Mouse (Mus musculus): Measurements from ENCODE around the gene Gng2. TPM values are rescaled to one million over a fixed set of nuclear protein-coding genes. Genes with fewer than 3 reads are reported as not detected.
"Not testable (repeated sequence)": the region's sequence is repeated elsewhere in the genome, so short reads cannot be mapped to it uniquely, and the experiment has no call there.

Gng2 gene
- polyA plus RNA-seq, 1 experiment from 2014 or later = 480 TPM

DNA sequence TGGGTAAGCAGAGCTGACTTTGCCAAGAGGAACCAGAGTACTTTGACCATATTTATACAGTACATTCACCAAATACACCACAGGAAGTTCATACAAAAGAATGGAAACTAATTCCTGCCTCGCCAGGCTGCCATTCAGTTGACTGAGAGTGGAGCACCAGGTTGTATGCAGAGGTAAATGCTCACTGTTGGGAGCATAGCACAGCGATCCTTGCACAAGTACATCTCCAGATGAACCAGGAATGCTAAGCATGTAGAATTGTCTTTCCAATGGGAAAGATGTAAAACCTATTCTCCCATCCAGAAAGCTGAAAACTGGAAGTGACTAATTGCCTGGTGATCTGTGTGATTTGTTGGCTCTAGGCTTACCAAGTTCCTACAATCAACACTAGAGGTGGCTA is 61.1 kb downstream of the Gng2 start:
- Histone ChIP-seq H3K36me3 (ENCODE audit: control insufficient read depth, insufficient read depth, low read length) (no peaks in the 10 kb centered on the region; the same call in 1 of the 2 replicates), H3K27me3 (ENCODE audit: control insufficient read depth, insufficient read depth, low read depth, low read length) (no peaks in the 10 kb centered on the region), H3K9ac (ENCODE audit: low read depth, low read length) (no peak overlapping the region), H3K9me3 (replicated peaks; ENCODE audit: control insufficient read depth, low read length, poor library complexity, severe bottlenecking) (no peaks in the 10 kb centered on the region), H3K27ac (ENCODE audit: low read length) (no peak overlapping the region), H3K4me2 (ENCODE audit: low read length) (no peak overlapping the region), H3K4me3 (ENCODE audit: low read depth, low read length) (no peak overlapping the region), H3K4me1 (ENCODE audit: control insufficient read depth, insufficient read depth, low read length) (peaks cover 15% of the 10 kb centered on the region)
- no peak for ATAC-seq
- 87% methylated on average over 2 of the region's 2 CpGs for WGBS

DNA sequence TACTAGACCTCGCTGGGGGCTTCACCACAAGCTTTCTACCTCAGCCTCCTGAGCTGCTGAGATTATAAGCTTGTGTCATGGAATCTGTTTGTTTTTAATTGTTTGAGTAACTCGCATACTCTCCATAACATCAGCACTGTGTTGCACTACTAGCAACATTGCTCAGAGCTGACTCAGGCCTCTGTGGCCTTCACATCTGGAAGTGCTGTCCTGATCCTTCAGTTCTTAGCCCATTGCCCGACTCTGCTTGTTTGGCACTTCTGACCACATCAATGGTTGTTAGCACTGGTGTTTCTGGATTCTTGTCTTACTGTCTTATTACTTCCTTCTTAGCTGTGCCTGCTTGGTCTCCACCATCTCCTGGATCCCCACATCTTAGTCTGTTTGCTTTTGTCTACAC is 64.5 kb downstream of the Gng2 start:
- Histone ChIP-seq H3K27ac (ENCODE audit: low read length) (no peak overlapping the region), H3K27me3 (ENCODE audit: control insufficient read depth, insufficient read depth, low read depth, low read length) (no peaks in the 10 kb centered on the region), H3K4me2 (ENCODE audit: low read length) (no peak overlapping the region), H3K4me3 (ENCODE audit: low read depth, low read length) (no peak overlapping the region), H3K9ac (ENCODE audit: low read depth, low read length) (no peak overlapping the region), H3K9me3 (replicated peaks; ENCODE audit: control insufficient read depth, low read length, poor library complexity, severe bottlenecking) (no peaks in the 10 kb centered on the region), H3K36me3 (ENCODE audit: control insufficient read depth, insufficient read depth, low read length) (no peaks in the 10 kb centered on the region; the same call in 1 of the 2 replicates), H3K4me1 (ENCODE audit: control insufficient read depth, insufficient read depth, low read length) (peaks cover 7% of the 10 kb centered on the region; the same call in 1 of the 2 replicates)
- no peak for ATAC-seq
- WGBS = 84% methylated on average over 3 of the region's 3 CpGs

- H3K9me3 ChIP-seq (replicated peaks; ENCODE audit: control insufficient read depth, low read length, poor library complexity, severe bottlenecking) = no peaks in the 10 kb centered on the region
- WGBS = 46% methylated on average over 5 of the region's 5 CpGs
- H3K36me3 ChIP-seq (ENCODE audit: control insufficient read depth, insufficient read depth, low read length) = 0 out of 2 replicates have a peak, but pooled peaks cover 3% of the 10 kb centered on the region
- H3K4me3 ChIP-seq (ENCODE audit: low read depth, low read length) = no peak overlapping the region
- peaks cover 22% of the 10 kb centered on the region for H3K4me1 ChIP-seq (ENCODE audit: control insufficient read depth, insufficient read depth, low read length)
- H3K9ac ChIP-seq (ENCODE audit: low read depth, low read length) = 0 out of 2 replicates have a peak overlapping the region, but pooled peaks have one; percentile 41
- H3K4me2 ChIP-seq (ENCODE audit: low read length) = no peak overlapping the region
- ATAC-seq = peak; percentile 72
- H3K27me3 ChIP-seq (ENCODE audit: control insufficient read depth, insufficient read depth, low read depth, low read length) = no peaks in the 10 kb centered on the region
- H3K27ac ChIP-seq (ENCODE audit: low read length) = peak overlapping the region; percentile 48
Measured at GRCm38 (mm10) chr14:19905615-19906014, 71.8 kb downstream of the Gng2 start.

GRCm38 (mm10) chr14:19904821-19905220 is 72.6 kb downstream of the Gng2 start:
- Histone ChIP-seq H3K36me3 (ENCODE audit: control insufficient read depth, insufficient read depth, low read length) (0 out of 2 replicates have a peak, but pooled peaks cover 3% of the 10 kb centered on the region), H3K4me3 (ENCODE audit: low read depth, low read length) (no peak overlapping the region), H3K9ac (ENCODE audit: low read depth, low read length) (no peak overlapping the region), H3K27me3 (ENCODE audit: control insufficient read depth, insufficient read depth, low read depth, low read length) (no peaks in the 10 kb centered on the region), H3K27ac (ENCODE audit: low read length) (peak overlapping the region; percentile 48), H3K4me1 (ENCODE audit: control insufficient read depth, insufficient read depth, low read length) (peaks cover 22% of the 10 kb centered on the region), H3K4me2 (ENCODE audit: low read length) (no peak overlapping the region), H3K9me3 (replicated peaks; ENCODE audit: control insufficient read depth, low read length, poor library complexity, severe bottlenecking) (no peaks in the 10 kb centered on the region)
- 26% methylated on average over 3 of the region's 3 CpGs for WGBS
- ATAC-seq = peak; percentile 18; the same call in 1 of the 2 replicates

DNA sequence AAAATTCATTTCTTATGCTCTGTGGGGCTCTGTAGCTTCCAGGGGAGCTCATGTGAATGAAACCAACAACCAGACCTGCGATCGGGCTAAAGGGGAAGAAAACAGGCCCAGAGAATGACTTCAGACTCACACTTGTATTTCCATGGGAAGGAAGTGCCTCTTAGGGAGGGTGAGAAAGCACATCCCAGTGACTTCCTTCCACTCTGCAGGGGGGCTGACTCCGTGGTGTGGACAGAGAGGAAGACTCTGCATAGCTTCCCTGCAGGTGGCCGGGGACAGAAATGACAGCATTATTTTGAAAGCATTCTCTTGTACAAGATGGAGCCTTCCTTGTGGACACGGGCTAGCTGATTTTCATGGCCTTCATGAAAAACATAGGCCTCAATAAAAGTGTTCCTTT is 73.4 kb downstream of the Gng2 start:
- Histone ChIP-seq H3K9me3 (replicated peaks; ENCODE audit: control insufficient read depth, low read length, poor library complexity, severe bottlenecking) (no peaks in the 10 kb centered on the region), H3K4me3 (ENCODE audit: low read depth, low read length) (no peak overlapping the region), H3K4me2 (ENCODE audit: low read length) (no peak overlapping the region), H3K27me3 (ENCODE audit: control insufficient read depth, insufficient read depth, low read depth, low read length) (no peaks in the 10 kb centered on the region), H3K9ac (ENCODE audit: low read depth, low read length) (no peak overlapping the region), H3K36me3 (ENCODE audit: control insufficient read depth, insufficient read depth, low read length) (0 out of 2 replicates have a peak, but pooled peaks cover 3% of the 10 kb centered on the region), H3K27ac (ENCODE audit: low read length) (peak overlapping the region; percentile 60), H3K4me1 (ENCODE audit: control insufficient read depth, insufficient read depth, low read length) (peaks cover 22% of the 10 kb centered on the region)
- no peak for ATAC-seq
- 28% methylated on average over 5 of the region's 5 CpGs for WGBS

DNA sequence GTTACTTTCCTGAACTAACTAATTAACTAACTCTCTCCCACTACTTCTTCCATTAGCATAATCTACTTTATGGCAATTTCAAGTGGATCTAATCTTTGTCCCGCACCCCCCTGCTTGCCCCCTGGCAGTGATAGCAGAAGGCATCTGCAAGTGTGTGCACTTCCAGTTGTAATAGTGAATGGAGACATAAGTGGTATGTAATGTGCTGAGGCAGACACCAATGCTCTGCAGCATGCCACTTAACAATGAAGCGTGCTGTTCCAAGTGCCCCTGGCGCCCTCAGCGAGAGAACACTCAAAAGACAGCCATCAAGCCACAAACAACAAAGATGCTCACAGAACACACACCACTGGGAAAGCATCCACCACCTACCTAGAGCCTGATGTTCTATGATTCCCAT is 76.9 kb downstream of the Gng2 start:
- H3K4me3 ChIP-seq (ENCODE audit: low read depth, low read length) = no peak overlapping the region
- no peak overlapping the region for H3K4me2 ChIP-seq (ENCODE audit: low read length)
- H3K36me3 ChIP-seq (ENCODE audit: control insufficient read depth, insufficient read depth, low read length) = 0 out of 2 replicates have a peak, but pooled peaks cover 3% of the 10 kb centered on the region
- peaks cover 16% of the 10 kb centered on the region for H3K4me1 ChIP-seq (ENCODE audit: control insufficient read depth, insufficient read depth, low read length)
- no peaks in the 10 kb centered on the region for H3K27me3 ChIP-seq (ENCODE audit: control insufficient read depth, insufficient read depth, low read depth, low read length)
- ATAC-seq = no peak
- no peak overlapping the region for H3K9ac ChIP-seq (ENCODE audit: low read depth, low read length)
- 54% methylated on average over 4 of the region's 4 CpGs for WGBS
- no peaks in the 10 kb centered on the region for H3K9me3 ChIP-seq (replicated peaks; ENCODE audit: control insufficient read depth, low read length, poor library complexity, severe bottlenecking)
- H3K27ac ChIP-seq (ENCODE audit: low read length) = no peak overlapping the region

DNA sequence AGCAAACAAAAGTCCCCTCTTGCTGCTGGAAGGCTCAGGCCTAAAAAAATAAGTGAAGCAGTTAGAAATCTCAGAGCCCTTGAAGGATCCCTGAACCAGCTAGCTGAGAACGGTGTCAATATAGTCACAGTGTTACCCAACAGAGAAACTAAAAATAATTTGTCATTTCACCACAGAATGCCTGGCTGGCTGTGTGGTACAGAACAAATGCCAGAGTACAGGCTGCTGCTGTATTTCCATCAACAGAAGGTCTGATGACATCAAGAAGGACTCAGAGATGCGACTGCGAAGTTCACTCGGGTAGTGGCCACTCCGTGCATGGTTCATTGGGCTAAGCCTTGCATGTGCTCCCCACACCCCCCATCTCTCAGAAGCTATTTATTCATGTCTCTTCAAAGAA is 89.9 kb downstream of the Gng2 start:
- Histone ChIP-seq H3K9ac (ENCODE audit: low read depth, low read length) (no peak overlapping the region), H3K4me3 (ENCODE audit: low read depth, low read length) (no peak overlapping the region), H3K4me2 (ENCODE audit: low read length) (no peak overlapping the region), H3K27me3 (ENCODE audit: control insufficient read depth, insufficient read depth, low read depth, low read length) (no peaks in the 10 kb centered on the region), H3K9me3 (replicated peaks; ENCODE audit: control insufficient read depth, low read length, poor library complexity, severe bottlenecking) (no peaks in the 10 kb centered on the region), H3K36me3 (ENCODE audit: control insufficient read depth, insufficient read depth, low read length) (peaks cover 14% of the 10 kb centered on the region), H3K27ac (ENCODE audit: low read length) (no peak overlapping the region), H3K4me1 (ENCODE audit: control insufficient read depth, insufficient read depth, low read length) (no peaks in the 10 kb centered on the region)
- ATAC-seq = no peak
- WGBS = 89% methylated on average over 5 of the region's 5 CpGs

GRCm38 (mm10) chr14:19884431-19884830 is 93.0 kb downstream of the Gng2 start:
- not testable (repeated sequence) for H3K27me3 ChIP-seq (ENCODE audit: control insufficient read depth, insufficient read depth, low read depth, low read length); H3K4me1 ChIP-seq (ENCODE audit: control insufficient read depth, insufficient read depth, low read length); H3K9me3 ChIP-seq (replicated peaks; ENCODE audit: control insufficient read depth, low read length, poor library complexity, severe bottlenecking); H3K4me3 ChIP-seq (ENCODE audit: low read depth, low read length); H3K9ac ChIP-seq (ENCODE audit: low read depth, low read length); H3K27ac ChIP-seq (ENCODE audit: low read length); H3K4me2 ChIP-seq (ENCODE audit: low read length); H3K36me3 ChIP-seq (ENCODE audit: control insufficient read depth, insufficient read depth, low read length); ATAC-seq
- 89% methylated on average over 1 of the region's 1 CpGs for WGBS

GRCm38 (mm10) chr14:19874201-19874807 is 103.1 kb downstream of the Gng2 start:
- no peak for ATAC-seq
- Histone ChIP-seq H3K27ac (ENCODE audit: low read length) (no peak overlapping the region), H3K9me3 (replicated peaks; ENCODE audit: control insufficient read depth, low read length, poor library complexity, severe bottlenecking) (no peaks in the 10 kb centered on the region), H3K27me3 (ENCODE audit: control insufficient read depth, insufficient read depth, low read depth, low read length) (no peaks in the 10 kb centered on the region), H3K4me2 (ENCODE audit: low read length) (no peak overlapping the region), H3K36me3 (ENCODE audit: control insufficient read depth, insufficient read depth, low read length) (0 out of 2 replicates have a peak, but pooled peaks cover 7% of the 10 kb centered on the region), H3K4me1 (ENCODE audit: control insufficient read depth, insufficient read depth, low read length) (no peaks in the 10 kb centered on the region), H3K9ac (ENCODE audit: low read depth, low read length) (no peak overlapping the region), H3K4me3 (ENCODE audit: low read depth, low read length) (no peak overlapping the region)
- WGBS = 81% methylated on average over 11 of the region's 11 CpGs
